ENCODE assay signal across 26 mouse cellular contexts in the genomic region with DNA sequence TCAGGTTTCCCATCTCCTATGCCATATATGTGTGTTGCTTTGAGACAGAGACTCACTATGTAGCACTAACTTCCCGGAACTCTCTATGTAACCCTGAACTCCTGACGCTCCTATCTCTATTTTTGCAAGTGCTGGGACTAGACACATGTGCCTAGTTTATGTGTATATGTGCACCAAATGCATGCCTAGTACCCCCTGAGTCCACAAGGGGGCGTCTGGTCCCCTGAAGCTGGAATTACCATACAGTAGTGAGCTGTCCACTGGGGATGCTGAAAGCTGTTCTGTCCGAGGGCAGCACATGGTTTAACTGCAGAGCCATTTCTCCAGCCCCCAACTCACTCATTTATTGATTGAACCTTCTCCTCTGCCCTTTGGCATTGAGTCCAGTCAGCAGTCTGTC. TPM values are rescaled to one million over a fixed set of nuclear protein-coding genes. Genes with fewer than 3 reads are reported as not detected.
DNase-seq lines count a peak whose midpoint lies in the region; ATAC-seq and TF ChIP-seq lines count a peak whose summit lies in the region.
"Had no signal": no experiment of that assay in that cellular context is flagged by ENCODE, and none has a peak within 500 bp of the region (broad histone marks: within the 10 kb centered on the region; RNA-seq: fewer than 3 reads in every experiment).

No protein-coding gene starts in this region.

- in situ Hi-C loops in ES-E14 (cut with MboI; ENCODE audit: low sequenced_read_pairs in 2 of 2, unreplicated experiment in 2 of 2) = no loop called here

- ATAC-seq in intestine, embryonic 14.5 days (replicated peaks; ENCODE audit: low FRiP score, low TSS enrichment, low read depth) = no peak
- ATAC-seq in hindbrain, embryonic 11.5 days (ENCODE audit: low FRiP score) = no peak

- H3K4me2 ChIP-seq in intestine, embryonic 14.5 days (ENCODE audit: low read length) = no peak overlapping the region
- H3K4me2 ChIP-seq in hindbrain, embryonic 11.5 days (replicated peaks; ENCODE audit: low read depth, low read length) = no peak overlapping the region
- H3K4me2 ChIP-seq: embryonic facial prominence, embryonic 15.5 days; hindbrain, embryonic 13.5 days; liver, embryonic 13.5 days had no signal

- H3K9me3 ChIP-seq in ES-E14 (ENCODE audit: control insufficient read depth, insufficient read depth, low read depth, low read length) = no peaks in the 10 kb centered on the region
- peaks cover 4% of the 10 kb centered on the region; the same call in 1 of the 2 replicates for H3K9me3 ChIP-seq in intestine, embryonic 14.5 days (ENCODE audit: control insufficient read depth, low read length)
- no peaks in the 10 kb centered on the region for H3K9me3 ChIP-seq in hindbrain, embryonic 11.5 days (ENCODE audit: control insufficient read depth, low read length)
- H3K9me3 ChIP-seq: embryonic facial prominence, embryonic 15.5 days; hindbrain, embryonic 13.5 days had no signal

- no peak for DNase-seq in layer of hippocampus, adult 2 months (ENCODE audit: low spot score in 2 of 2)
- DNase-seq in layer of hippocampus, adult 8-10 months (ENCODE audit: low spot score in 2 of 2) = no peak
- DNase-seq in 3T3-L1 (ENCODE audit: low read depth, low spot score) = peak; percentile 32
- DNase-seq in ES-E14 (ENCODE audit: low read depth, low spot score) = peak; percentile 66
- no peak for DNase-seq in intestine, embryonic 14.5 days (ENCODE audit: low spot score)
- DNase-seq in hindbrain, embryonic 11.5 days (ENCODE audit: low spot score) = no peak
- DNase-seq in ovary, adult 18-20 months (ENCODE audit: low spot score) = no peak
- no peak for DNase-seq in kidney, adult 8-10 months
- DNase-seq: adrenal gland, postnatal 25 days; cerebellum, adult 9-10 months; gastrocnemius, postnatal 36 days; kidney, adult 11 months; kidney, postnatal 36 days; liver, embryonic 13.5 days; lung, postnatal 36 days; right cerebral cortex, postnatal 25 days had no signal

- no peak overlapping the region for H3K4me3 ChIP-seq in layer of hippocampus, adult 2 months
- H3K4me3 ChIP-seq in ES-E14 (ENCODE audit: insufficient read depth in 1 of 2, low read depth in 1 of 2, low read length in 2 of 2, poor library complexity in 1 of 2, severe bottlenecking in 1 of 2) = no peak overlapping the region
- no peak overlapping the region for H3K4me3 ChIP-seq in intestine, embryonic 14.5 days (ENCODE audit: low read depth, low read length)
- H3K4me3 ChIP-seq in hindbrain, embryonic 11.5 days (ENCODE audit: low read depth, low read length) = no peak overlapping the region
- H3K4me3 ChIP-seq: embryonic facial prominence, embryonic 15.5 days; forebrain, embryonic 10.5 days; hindbrain, embryonic 13.5 days; liver, embryonic 13.5 days; midbrain, embryonic 10.5 days had no signal

- H3K36me3 ChIP-seq in ES-E14 (ENCODE audit: control insufficient read depth, insufficient read depth, low read length, poor library complexity, severe bottlenecking) = no peaks in the 10 kb centered on the region
- no peaks in the 10 kb centered on the region for H3K36me3 ChIP-seq in intestine, embryonic 14.5 days (ENCODE audit: control insufficient read depth, insufficient read depth, low read length)
- no peaks in the 10 kb centered on the region for H3K36me3 ChIP-seq in hindbrain, embryonic 11.5 days (ENCODE audit: control insufficient read depth, insufficient read depth, low read length)
- H3K36me3 ChIP-seq: embryonic facial prominence, embryonic 15.5 days; forebrain, embryonic 10.5 days; hindbrain, embryonic 13.5 days; liver, embryonic 13.5 days; midbrain, embryonic 10.5 days had no signal

- H3K4me1 ChIP-seq in ES-E14 (ENCODE audit: control insufficient read depth in 2 of 2, insufficient read depth in 2 of 2, low read length in 2 of 2, poor library complexity in 1 of 2) = peaks cover 3 to 7% of the 10 kb centered on the region in 2 experiments; a peak in 3 of 4 replicates
- H3K4me1 ChIP-seq in intestine, embryonic 14.5 days (replicated peaks; ENCODE audit: control insufficient read depth, insufficient read depth, low read length) = no peaks in the 10 kb centered on the region
- no peaks in the 10 kb centered on the region for H3K4me1 ChIP-seq in hindbrain, embryonic 11.5 days (replicated peaks; ENCODE audit: control insufficient read depth, insufficient read depth, low read length)
- H3K4me1 ChIP-seq: embryonic facial prominence, embryonic 15.5 days; hindbrain, embryonic 13.5 days; liver, embryonic 13.5 days had no signal

- 70% methylated on average over 4 of the region's 4 CpGs for WGBS in intestine, embryonic 14.5 days
- 72% methylated on average over 4 of the region's 4 CpGs for WGBS in hindbrain, embryonic 11.5 days

- TF ChIP-seq CTCF in layer of hippocampus, adult 2 months (conservative IDR thresholded peaks at IDR 0.05) = peak; percentile 31

- H3K9ac ChIP-seq in ES-E14 (ENCODE audit: insufficient read depth, low read depth, low read length, poor library complexity, severe bottlenecking) = no peak overlapping the region
- H3K9ac ChIP-seq in intestine, embryonic 14.5 days (ENCODE audit: low read length) = no peak overlapping the region
- no peak overlapping the region for H3K9ac ChIP-seq in hindbrain, embryonic 11.5 days (ENCODE audit: low read depth, low read length)
- H3K9ac ChIP-seq: embryonic facial prominence, embryonic 15.5 days; hindbrain, embryonic 13.5 days; liver, embryonic 13.5 days had no signal

- no peak overlapping the region for H3K27ac ChIP-seq in layer of hippocampus, adult 2 months
- no peak overlapping the region for H3K27ac ChIP-seq in ES-E14 (ENCODE audit: insufficient read depth, low read depth, low read length, poor library complexity, severe bottlenecking)
- H3K27ac ChIP-seq in intestine, embryonic 14.5 days (ENCODE audit: low read depth) = peak overlapping the region; percentile 18; the same call in 1 of the 2 replicates
- no peak overlapping the region for H3K27ac ChIP-seq in hindbrain, embryonic 11.5 days (ENCODE audit: low read depth, low read length)
- H3K27ac ChIP-seq: embryonic facial prominence, embryonic 15.5 days; forebrain, embryonic 10.5 days; hindbrain, embryonic 13.5 days; liver, embryonic 13.5 days; midbrain, embryonic 10.5 days had no signal

- H3K27me3 ChIP-seq in intestine, embryonic 14.5 days (replicated peaks; ENCODE audit: control insufficient read depth, insufficient read depth, low read length) = no peaks in the 10 kb centered on the region; the same call in 1 of the 2 replicates
- H3K27me3 ChIP-seq in hindbrain, embryonic 11.5 days (ENCODE audit: control insufficient read depth, insufficient read depth, low read length) = peaks cover 3% of the 10 kb centered on the region; the same call in 1 of the 2 replicates

TF ChIP-seq in ES-E14, 5 proteins besides CTCF, POLR2A, EP300 and RAD21:
- TF ChIP-seq HCFC1 (IDR thresholded peaks at IDR 0.05; ENCODE audit: borderline replicate concordance, insufficient read depth, low read length) = no peak
- TF ChIP-seq ZC3H11A (IDR thresholded peaks at IDR 0.05; ENCODE audit: borderline replicate concordance, low read depth, low read length) = peak; percentile 72; the same call in 1 of the 2 replicates
- no peak for TF ChIP-seq CHD2 (IDR thresholded peaks at IDR 0.05; ENCODE audit: low read depth, low read length)
- no peak for TF ChIP-seq ZNF384 (IDR thresholded peaks at IDR 0.05; ENCODE audit: low read depth, low read length)
- TF ChIP-seq MAFK (IDR thresholded peaks at IDR 0.05; ENCODE audit: insufficient read depth, low read depth, low read length) = 0 out of 2 replicates have a peak, but pooled peaks have one; percentile 22

RNA-seq across cellular contexts. Expression of a gene that starts 11.7 kb away (rescaled TPM):
- not detected for total RNA-seq in layer of hippocampus, adult 2 months (2021)
- total RNA-seq in layer of hippocampus, adult 8-10 months (2022) = not detected
- total RNA-seq in ES-E14 (2012; rRNA removed) = 1.5 and 2.3 TPM in 2 replicates
- 26.6 and 30.9 TPM in 2 replicates for polyA plus RNA-seq in intestine, embryonic 14.5 days (2014; fragmentation: Nextera tagmentation; extraction: Ambion mirVana)
- polyA plus RNA-seq in hindbrain, embryonic 11.5 days (2014; fragmentation: Nextera tagmentation; extraction: Ambion mirVana) = 0.11 TPM in 1 of 2 replicates, not detected in the other
- total RNA-seq: adrenal gland, postnatal 25 days; gastrocnemius, postnatal 36 days; layer of hippocampus, postnatal 14 days; left cerebral cortex, postnatal 25 days had no signal
- polyA plus RNA-seq: C2C12; cortical plate, adult 2 months; forebrain, embryonic 10.5 days; frontal cortex, adult 2 months; hindbrain, embryonic 13.5 days; neural tube, embryonic 14.5 days had no signal

Comparison
In these comparisons a context has a peak if more than half of its experiments do, and no peak if none do; other contexts are left out.
1. DNase-seq: peak in 3T3-L1 (single experiment) and ES-E14 (single experiment); none in layer of hippocampus, adult 2 months (0 of 2), layer of hippocampus, adult 8-10 months (0 of 2), intestine, embryonic 14.5 days (single experiment), hindbrain, embryonic 11.5 days (single experiment), ovary, adult 18-20 months (single experiment) and kidney, adult 8-10 months (0 of 2).